Mouse (Mus musculus): ENCODE measurements around the gene Gm39566.

DNA sequence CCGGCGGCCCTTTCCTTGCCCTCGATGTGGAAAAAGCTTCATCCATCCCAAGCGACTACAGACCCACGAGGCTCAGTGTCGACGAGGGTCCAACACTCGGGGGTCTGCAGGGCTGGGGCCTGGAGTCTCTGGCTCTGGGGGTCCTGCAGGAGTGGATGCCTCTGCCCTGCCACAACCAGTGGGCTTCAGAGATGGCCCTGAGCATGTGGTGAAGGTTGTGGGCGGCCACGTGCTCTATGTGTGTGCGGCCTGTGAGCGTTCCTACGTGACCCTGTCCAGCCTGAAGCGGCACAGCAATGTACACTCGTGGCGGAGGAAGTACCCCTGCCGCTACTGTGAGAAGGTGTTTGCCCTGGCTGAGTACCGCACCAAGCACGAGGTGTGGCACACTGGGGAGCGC is 38.6 kb downstream of the Gm39566 start:
- no peak for TF ChIP-seq CTCF (IDR thresholded peaks at IDR 0.05; ENCODE audit: low read depth, low read length)
- no peak for TF ChIP-seq TAL1 (conservative IDR thresholded peaks at IDR 0.05; ENCODE audit: low read depth, low read length)
- TF ChIP-seq POLR2AphosphoS5 (IDR thresholded peaks at IDR 0.05; ENCODE audit: insufficient replicate concordance, low read depth, low read length), result no peak
- no peak for TF ChIP-seq GATA1 (IDR thresholded peaks at IDR 0.05; ENCODE audit: borderline replicate concordance, low read length)
- TF ChIP-seq GATA2 (IDR thresholded peaks at IDR 0.05; ENCODE audit: borderline replicate concordance, low read depth, low read length), result no peak

Data from G1E (cell line).